Comparison of ENCODE assay signal across 28 mouse cellular contexts in the genomic region with DNA sequence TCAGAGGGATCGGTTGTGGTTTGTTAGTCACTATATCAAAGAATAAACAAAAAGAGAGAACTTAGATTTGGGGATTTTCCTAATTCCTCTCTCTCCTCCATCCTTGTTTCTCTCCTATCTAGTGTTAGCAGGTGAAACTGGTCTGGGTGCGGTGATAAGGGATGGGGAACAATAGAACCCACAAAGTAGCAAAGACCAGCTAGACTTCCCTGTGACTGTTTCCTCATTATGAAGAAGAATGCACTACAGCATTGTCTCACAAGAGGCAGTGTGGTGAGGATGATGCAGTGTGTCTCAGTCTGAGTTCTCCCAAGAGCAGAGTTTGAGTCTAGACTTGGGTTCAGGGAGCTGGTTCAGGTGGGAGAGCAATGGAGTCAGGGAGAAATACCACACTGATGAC. TPM values are rescaled to one million over a fixed set of nuclear protein-coding genes. Genes with fewer than 3 reads are reported as not detected.
A peak's percentile ranks its signal among the peaks of the same experiment; 100 is the strongest.
DNase-seq lines count a peak whose midpoint lies in the region; ATAC-seq and TF ChIP-seq lines count a peak whose summit lies in the region.
"Had no signal": no experiment of that assay in that cellular context is flagged by ENCODE, and none has a peak within 500 bp of the region (broad histone marks: within the 10 kb centered on the region; RNA-seq: fewer than 3 reads in every experiment).

No protein-coding gene starts in this region.

- H3K27ac ChIP-seq in midbrain, embryonic 11.5 days (ENCODE audit: low read depth, low read length): no peak overlapping the region
- no peak overlapping the region for H3K27ac ChIP-seq in midbrain, postnatal 0 days (ENCODE audit: low read depth, low read length)
- H3K27ac ChIP-seq: embryonic facial prominence, embryonic 12.5 days; embryonic facial prominence, embryonic 15.5 days; heart, embryonic 15.5 days; hindbrain, embryonic 10.5 days; hindbrain, embryonic 14.5 days; hindbrain, postnatal 0 days had no signal

- no peak for ATAC-seq in midbrain, embryonic 11.5 days (ENCODE audit: low FRiP score)
- no peak for ATAC-seq in midbrain, postnatal 0 days (ENCODE audit: low FRiP score)
- peak; percentile 80 for ATAC-seq in granulocyte monocyte progenitor cell, adult 5-6 weeks (replicated peaks; ENCODE audit: poor library complexity, severe bottlenecking)
- peak; percentile 48; the same call in 1 of the 2 replicates for ATAC-seq in megakaryocyte-erythroid progenitor cell, adult 5-6 weeks (replicated peaks; ENCODE audit: low FRiP score, low TSS enrichment, poor library complexity, severe bottlenecking)
- ATAC-seq: activated CD4-positive, CD25-positive, alpha-beta regulatory T cell, adult 4 months; forebrain, embryonic 14.5 days; hindbrain, postnatal 0 days; inflammation-experienced regulatory T-cells, adult 6 months; intestine, embryonic 16.5 days had no signal

- no peaks in the 10 kb centered on the region for H3K9me3 ChIP-seq in midbrain, embryonic 11.5 days (ENCODE audit: control insufficient read depth, low read length)
- H3K9me3 ChIP-seq in midbrain, postnatal 0 days (ENCODE audit: low read length): no peaks in the 10 kb centered on the region
- H3K9me3 ChIP-seq: embryonic facial prominence, embryonic 12.5 days; embryonic facial prominence, embryonic 15.5 days; G1E; heart, embryonic 12.5 days; heart, embryonic 15.5 days; hindbrain, embryonic 10.5 days had no signal

- H3K4me1 ChIP-seq in midbrain, embryonic 11.5 days (ENCODE audit: control insufficient read depth, insufficient read depth, low read length): no peaks in the 10 kb centered on the region
- no peaks in the 10 kb centered on the region for H3K4me1 ChIP-seq in midbrain, postnatal 0 days (ENCODE audit: insufficient read depth, low read length)
- H3K4me1 ChIP-seq: embryonic facial prominence, embryonic 12.5 days; embryonic facial prominence, embryonic 15.5 days; heart, embryonic 15.5 days; hindbrain, embryonic 10.5 days had no signal

- H3K4me3 ChIP-seq in midbrain, embryonic 11.5 days (ENCODE audit: low read depth, low read length): no peak overlapping the region
- no peak overlapping the region for H3K4me3 ChIP-seq in midbrain, postnatal 0 days (ENCODE audit: low read depth, low read length)
- H3K4me3 ChIP-seq: embryonic facial prominence, embryonic 12.5 days; embryonic facial prominence, embryonic 15.5 days; heart, embryonic 12.5 days; heart, embryonic 15.5 days; hindbrain, embryonic 10.5 days had no signal

- WGBS in midbrain, embryonic 11.5 days: 87% methylated on average over 2 of the region's 2 CpGs
- 96% methylated on average over 2 of the region's 2 CpGs for WGBS in midbrain, postnatal 0 days

- no peaks in the 10 kb centered on the region for H3K36me3 ChIP-seq in midbrain, embryonic 11.5 days (ENCODE audit: control insufficient read depth, insufficient read depth, low read length)
- H3K36me3 ChIP-seq in midbrain, postnatal 0 days (ENCODE audit: insufficient read depth, low read length): no peaks in the 10 kb centered on the region
- H3K36me3 ChIP-seq: embryonic facial prominence, embryonic 12.5 days; embryonic facial prominence, embryonic 15.5 days; G1E; heart, embryonic 12.5 days; heart, embryonic 15.5 days; hindbrain, embryonic 10.5 days had no signal

- no peak overlapping the region for H3K4me2 ChIP-seq in midbrain, embryonic 11.5 days
- no peak overlapping the region for H3K4me2 ChIP-seq in midbrain, postnatal 0 days (ENCODE audit: low read depth, low read length, poor library complexity, severe bottlenecking)
- H3K4me2 ChIP-seq: embryonic facial prominence, embryonic 12.5 days; embryonic facial prominence, embryonic 15.5 days; heart, embryonic 12.5 days; heart, embryonic 15.5 days; hindbrain, embryonic 14.5 days had no signal

- H3K27me3 ChIP-seq in midbrain, embryonic 11.5 days (ENCODE audit: control insufficient read depth, insufficient read depth, low read length): no peaks in the 10 kb centered on the region
- no peaks in the 10 kb centered on the region for H3K27me3 ChIP-seq in midbrain, postnatal 0 days (ENCODE audit: insufficient read depth, low read length)
- H3K27me3 ChIP-seq: CH12.LX; embryonic facial prominence, embryonic 12.5 days; embryonic facial prominence, embryonic 15.5 days had no signal

- peak; percentile 6 for DNase-seq in midbrain, embryonic 11.5 days (ENCODE audit: low spot score, missing footprints)
- no peak for DNase-seq in midbrain, postnatal 0 days (ENCODE audit: low spot score)
- DNase-seq in lung, adult 18-20 months: no peak
- no peak for DNase-seq in thymus, adult 18-20 months
- DNase-seq: adrenal gland, adult 8-10 months; adrenal gland, postnatal 36 days; B cell, adult 2 months; cerebellum, adult 18-20 months; cerebellum, adult 9-10 months; cerebellum, postnatal 14 days; gastrocnemius, postnatal 25 days; heart, postnatal 10 days; heart, postnatal 36 days had no signal

- no peak overlapping the region for H3K9ac ChIP-seq in midbrain, embryonic 11.5 days (ENCODE audit: low read length)
- no peak overlapping the region for H3K9ac ChIP-seq in midbrain, postnatal 0 days (replicated peaks; ENCODE audit: low read length, poor library complexity, severe bottlenecking)
- H3K9ac ChIP-seq: embryonic facial prominence, embryonic 12.5 days; embryonic facial prominence, embryonic 15.5 days; heart, embryonic 12.5 days; heart, embryonic 15.5 days; hindbrain, embryonic 14.5 days had no signal

- no peak for TF ChIP-seq CTCF in midbrain, postnatal 0 days (IDR thresholded peaks at IDR 0.05)

RNA-seq across cellular contexts. Expression of a gene that starts 30.7 kb away (rescaled TPM):
- 24.8 TPM in 2 replicates for polyA plus RNA-seq in midbrain, embryonic 11.5 days (2014; fragmentation: Nextera tagmentation; extraction: Ambion mirVana)
- total RNA-seq in midbrain, postnatal 0 days (2014; rRNA removed): 17.5 and 27.0 TPM in 2 replicates
- 13.3 and 13.7 TPM in 2 replicates for polyA plus RNA-seq in midbrain, postnatal 0 days (2015; fragmentation: Nextera tagmentation; extraction: Ambion mirVana)
- 0.11 and 1.2 TPM in 2 replicates for total RNA-seq in granulocyte monocyte progenitor cell, adult 5-6 weeks (2014; fragmentation: Nextera tagmentation)
- total RNA-seq in granulocyte monocyte progenitor cell, adult 5-6 weeks (2017): 2.8 and 4.2 TPM in 2 replicates
- not detected in 2 replicates for total RNA-seq in megakaryocyte-erythroid progenitor cell, adult 5-6 weeks (2014; fragmentation: Nextera tagmentation)
- total RNA-seq in megakaryocyte-erythroid progenitor cell, adult 5-6 weeks (2017): not detected in 2 replicates
- total RNA-seq: CH12.LX had no signal
- polyA plus RNA-seq: activated CD4-positive, CD25-positive, alpha-beta regulatory T cell, adult 4 months; G1E had no signal

Comparison
In these comparisons a context has a peak if more than half of its experiments do, and no peak if none do; other contexts are left out.
1. ATAC-seq: peak in granulocyte monocyte progenitor cell, adult 5-6 weeks (single experiment) and megakaryocyte-erythroid progenitor cell, adult 5-6 weeks (single experiment); none in midbrain, embryonic 11.5 days (single experiment) and midbrain, postnatal 0 days (single experiment).